Mouse (Mus musculus) liver, adult (tissue): Measurements from ENCODE around the gene Gm10750.
"Not testable (repeated sequence)": the region's sequence is repeated elsewhere in the genome, so short reads cannot be mapped to it uniquely, and the experiment has no call there.

Source experiments
- GATA4 ChIP-seq: IDR thresholded peaks from 2 replicates; pipeline ENCODE4 v1.6.1; 2014; ENCODE audit warnings: mild to moderate bottlenecking, low read length; ENCODE audit not compliant: insufficient replicate concordance

The Gm10750 gene

DNA sequence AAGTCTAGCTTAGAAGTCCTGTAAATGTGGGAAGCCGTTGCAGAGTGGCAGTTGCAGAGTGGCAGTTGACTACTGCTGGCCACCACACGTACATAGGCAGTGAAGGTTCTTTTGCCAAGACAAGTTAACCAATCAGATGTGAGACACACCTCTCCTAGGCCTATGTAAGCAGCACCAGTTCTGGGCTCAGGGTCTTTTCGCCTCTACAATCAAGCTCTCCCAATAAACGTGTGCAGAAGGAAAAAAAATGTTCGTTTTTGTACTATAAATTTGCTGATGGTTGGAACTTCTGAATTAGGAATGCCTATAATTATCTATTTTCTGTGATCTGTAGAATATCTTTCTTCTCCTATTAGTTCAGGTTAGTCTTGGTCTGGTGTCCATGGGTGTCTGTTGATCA, at the start of gene Gm10750:
Gene Gm10750 (minus strand): TSS at position 101 of the 400 bp plus-strand sequence.
- not testable (repeated sequence) for TF ChIP-seq GATA4

DNA sequence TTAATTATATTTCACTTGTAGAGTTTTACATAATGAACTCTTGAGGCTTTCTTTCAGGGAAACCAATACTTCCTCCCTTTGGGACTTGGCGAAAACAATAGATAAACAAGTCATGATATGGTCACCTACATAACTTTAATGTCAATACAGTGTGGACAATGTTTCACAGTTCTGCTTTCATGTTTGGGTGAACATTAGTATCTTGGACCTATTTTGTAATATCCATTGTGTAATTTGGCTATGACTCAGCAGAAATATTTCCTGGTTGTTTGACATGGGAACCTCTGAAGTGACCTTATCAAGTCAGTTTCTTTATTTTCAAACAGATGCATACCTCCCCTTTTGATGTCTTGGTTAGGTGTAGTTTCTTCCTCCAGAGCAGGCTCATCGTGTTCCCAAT, 12.2 kb downstream of the Gm10750 start:
- no peak for TF ChIP-seq GATA4

DNA sequence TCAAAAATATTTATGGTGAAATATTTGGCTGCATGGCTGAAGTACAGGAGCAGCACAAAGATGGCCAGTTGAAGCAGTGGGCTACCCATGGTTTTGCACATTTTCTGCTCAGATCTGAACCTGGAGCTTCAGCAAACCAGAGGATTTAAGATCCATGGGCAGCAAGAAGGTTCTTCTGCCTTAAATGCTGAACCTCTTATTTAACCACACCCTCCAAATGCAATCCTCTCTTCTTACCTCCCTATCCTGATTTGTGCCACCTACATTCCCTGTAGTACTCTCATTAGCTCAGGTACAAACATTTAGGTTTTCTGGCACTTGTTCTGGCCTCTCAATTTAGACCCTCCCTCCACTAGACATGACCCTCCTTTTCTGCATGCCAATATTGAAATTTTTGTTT, 13.9 kb downstream of the Gm10750 start, which contains the start of gene Gm1330:
Gene Gm1330 (minus strand): TSS at position 101 of the 400 bp plus-strand sequence.
- no peak for TF ChIP-seq GATA4

DNA sequence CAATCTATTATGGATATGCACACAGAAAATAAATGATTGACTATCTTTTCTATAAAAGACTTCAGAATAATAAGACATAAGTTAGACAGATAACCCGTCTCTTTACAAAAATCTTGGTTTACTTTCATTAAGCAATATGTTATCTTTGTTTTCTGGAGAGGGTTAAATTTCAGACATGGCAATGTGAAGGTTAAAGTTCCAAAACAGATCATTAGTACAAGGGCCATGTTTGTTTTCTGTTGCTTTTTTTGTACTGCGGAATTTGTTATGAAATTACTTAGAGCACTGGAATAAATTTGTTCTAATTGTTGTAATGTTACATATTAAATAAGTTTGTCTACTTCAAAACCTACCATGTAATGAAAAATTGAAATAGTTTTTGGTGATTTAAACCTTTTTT, 21.9 kb downstream of the Gm10750 start:
- peak; percentile 50 for TF ChIP-seq GATA4
